In the genomic region with DNA sequence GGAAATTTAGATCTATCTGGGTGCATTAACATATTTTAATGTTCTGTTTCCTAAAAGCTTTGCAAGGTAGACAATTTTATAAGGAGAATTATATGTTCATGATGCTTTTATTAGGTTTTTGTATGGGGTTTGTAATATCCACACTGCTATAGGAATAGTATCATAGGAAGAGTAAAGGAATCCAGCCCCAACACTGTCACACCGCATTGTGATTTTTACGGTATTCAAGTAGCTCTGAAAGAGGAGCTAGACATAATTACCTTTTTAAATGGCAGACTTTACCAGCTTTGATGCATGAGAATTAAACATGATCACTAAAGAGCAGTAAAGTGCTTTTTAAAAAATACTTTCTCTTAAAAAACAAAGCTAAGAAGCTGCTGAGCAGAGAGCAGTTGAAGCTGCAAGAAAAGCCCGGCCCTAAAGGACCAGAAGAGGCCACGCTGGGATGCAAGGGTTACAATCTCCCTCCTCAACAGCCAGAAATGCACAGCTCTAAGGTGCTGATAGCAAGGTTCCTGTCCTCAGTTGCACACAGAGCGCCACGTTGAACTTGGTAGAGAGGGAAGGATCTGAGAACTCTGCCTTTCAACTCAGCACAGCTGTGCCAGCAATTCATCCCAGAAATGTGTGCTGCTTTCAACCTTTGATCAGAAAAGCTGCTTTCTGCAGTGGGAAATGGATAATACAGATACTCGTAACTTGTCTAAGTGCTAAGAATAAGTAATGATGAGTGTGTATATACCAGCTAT, we compare ENCODE assay signal across 18 mouse cellular contexts.
DNase-seq lines count a peak whose midpoint lies in the region; ATAC-seq and TF ChIP-seq lines count a peak whose summit lies in the region.
"Had no signal": no experiment of that assay in that cellular context is flagged by ENCODE, and none has a peak within 500 bp of the region (broad histone marks: within the 10 kb centered on the region; RNA-seq: fewer than 3 reads in every experiment).

No protein-coding gene starts in this region.

- no peak for TF ChIP-seq CTCF in brain, embryonic 14.5 days (IDR thresholded peaks at IDR 0.05; ENCODE audit: borderline replicate concordance, extremely low read depth, insufficient read depth, insufficient read length)

- H3K4me1 ChIP-seq in forebrain, embryonic 14.5 days (ENCODE audit: control insufficient read depth, insufficient read depth, low read length): no peaks in the 10 kb centered on the region
- H3K4me1 ChIP-seq in forebrain, embryonic 10.5 days: no peaks in the 10 kb centered on the region
- H3K4me1 ChIP-seq in midbrain, embryonic 14.5 days (ENCODE audit: control insufficient read depth, insufficient read depth, low read length): no peaks in the 10 kb centered on the region
- H3K4me1 ChIP-seq in midbrain, embryonic 10.5 days: no peaks in the 10 kb centered on the region
- H3K4me1 ChIP-seq: embryonic facial prominence, embryonic 15.5 days; heart, embryonic 12.5 days; hindbrain, embryonic 10.5 days; intestine, embryonic 15.5 days had no signal

- H3K4me3 ChIP-seq in forebrain, embryonic 14.5 days (ENCODE audit: low read depth, low read length): no peak overlapping the region
- no peak overlapping the region for H3K4me3 ChIP-seq in forebrain, embryonic 10.5 days
- no peak overlapping the region for H3K4me3 ChIP-seq in midbrain, embryonic 14.5 days (replicated peaks; ENCODE audit: low read depth, low read length)
- no peak overlapping the region for H3K4me3 ChIP-seq in midbrain, embryonic 10.5 days
- H3K4me3 ChIP-seq: embryonic facial prominence, embryonic 15.5 days; erythroblast, embryonic 14.5 days; gastrocnemius, adult 2 months; heart, embryonic 12.5 days; hindbrain, embryonic 10.5 days; intestine, embryonic 15.5 days had no signal

- H3K4me2 ChIP-seq in forebrain, embryonic 14.5 days (ENCODE audit: low read length): no peak overlapping the region
- H3K4me2 ChIP-seq in midbrain, embryonic 14.5 days (ENCODE audit: low read length): no peak overlapping the region
- H3K4me2 ChIP-seq: embryonic facial prominence, embryonic 15.5 days; heart, embryonic 12.5 days; intestine, embryonic 15.5 days had no signal

- WGBS in forebrain, embryonic 14.5 days: 71% methylated on average over 7 of the region's 7 CpGs
- 92% methylated on average over 7 of the region's 7 CpGs for WGBS in forebrain, embryonic 10.5 days
- 68% methylated on average over 7 of the region's 7 CpGs for WGBS in midbrain, embryonic 14.5 days
- WGBS in midbrain, embryonic 10.5 days: 86% methylated on average over 7 of the region's 7 CpGs

- no peak for TF ChIP-seq POLR2A in brain, embryonic 14.5 days (IDR thresholded peaks at IDR 0.05; ENCODE audit: borderline replicate concordance, extremely low read depth, insufficient read depth, insufficient read length, poor library complexity, severe bottlenecking)

- no peaks in the 10 kb centered on the region for H3K9me3 ChIP-seq in forebrain, embryonic 14.5 days (replicated peaks; ENCODE audit: control insufficient read depth, low read length)
- no peaks in the 10 kb centered on the region for H3K9me3 ChIP-seq in forebrain, embryonic 10.5 days
- no peaks in the 10 kb centered on the region for H3K9me3 ChIP-seq in midbrain, embryonic 14.5 days (ENCODE audit: control insufficient read depth, low read length)
- H3K9me3 ChIP-seq in midbrain, embryonic 10.5 days (replicated peaks): no peaks in the 10 kb centered on the region
- H3K9me3 ChIP-seq: embryonic facial prominence, embryonic 15.5 days; heart, embryonic 12.5 days; hindbrain, embryonic 10.5 days; intestine, embryonic 15.5 days had no signal

- H3K9ac ChIP-seq in forebrain, embryonic 14.5 days (ENCODE audit: low read length): no peak overlapping the region
- no peak overlapping the region; the same call in 1 of the 2 replicates for H3K9ac ChIP-seq in midbrain, embryonic 14.5 days (replicated peaks; ENCODE audit: low read length)
- H3K9ac ChIP-seq: embryonic facial prominence, embryonic 15.5 days; heart, embryonic 12.5 days; intestine, embryonic 15.5 days had no signal

- no peaks in the 10 kb centered on the region for H3K36me3 ChIP-seq in forebrain, embryonic 14.5 days (ENCODE audit: control insufficient read depth, insufficient read depth, low read length)
- no peaks in the 10 kb centered on the region for H3K36me3 ChIP-seq in forebrain, embryonic 10.5 days (replicated peaks)
- H3K36me3 ChIP-seq in midbrain, embryonic 14.5 days (ENCODE audit: control insufficient read depth, insufficient read depth, low read length): no peaks in the 10 kb centered on the region
- no peaks in the 10 kb centered on the region for H3K36me3 ChIP-seq in midbrain, embryonic 10.5 days
- H3K36me3 ChIP-seq: embryonic facial prominence, embryonic 15.5 days; heart, embryonic 12.5 days; hindbrain, embryonic 10.5 days; intestine, embryonic 15.5 days had no signal

- no peaks in the 10 kb centered on the region for H3K27me3 ChIP-seq in forebrain, embryonic 14.5 days (replicated peaks; ENCODE audit: control insufficient read depth, insufficient read depth, low read length)
- no peaks in the 10 kb centered on the region for H3K27me3 ChIP-seq in forebrain, embryonic 10.5 days (ENCODE audit: poor library complexity, severe bottlenecking)
- no peaks in the 10 kb centered on the region for H3K27me3 ChIP-seq in midbrain, embryonic 14.5 days (ENCODE audit: control insufficient read depth, insufficient read depth, low read length)
- H3K27me3 ChIP-seq in midbrain, embryonic 10.5 days (ENCODE audit: low read depth, poor library complexity, severe bottlenecking): no peaks in the 10 kb centered on the region
- H3K27me3 ChIP-seq: embryonic facial prominence, embryonic 15.5 days; heart, embryonic 12.5 days; intestine, embryonic 15.5 days had no signal

- peak; percentile 19 for DNase-seq in forebrain, embryonic 14.5 days (ENCODE audit: low spot score)
- DNase-seq in forebrain, embryonic 10.5 days (ENCODE audit: extremely low spot score, low spot score): no peak
- peak; percentile 32 for DNase-seq in midbrain, embryonic 14.5 days
- no peak for DNase-seq in midbrain, embryonic 10.5 days (ENCODE audit: low spot score)
- peak; percentile 47 for DNase-seq in brain, embryonic 14.5 days (ENCODE audit: low read depth)
- no peak for DNase-seq in layer of hippocampus, postnatal 10 days (ENCODE audit: low spot score in 2 of 2)
- no peak for DNase-seq in left cerebral cortex, adult 8-10 months (ENCODE audit: low spot score in 2 of 2)
- DNase-seq: adrenal gland, postnatal 10 days; cerebellum, adult 8-10 months; cerebellum, postnatal 14 days; embryo, embryonic 11 days; gastrocnemius, adult 2 months; gastrocnemius, postnatal 25 days had no signal

- no peak for ATAC-seq in forebrain, embryonic 14.5 days
- ATAC-seq in midbrain, embryonic 14.5 days (ENCODE audit: low FRiP score, low TSS enrichment): no peak
- ATAC-seq: intestine, embryonic 15.5 days had no signal

- no peak overlapping the region for H3K27ac ChIP-seq in forebrain, embryonic 14.5 days (ENCODE audit: low read depth, low read length)
- no peak overlapping the region for H3K27ac ChIP-seq in forebrain, embryonic 10.5 days
- H3K27ac ChIP-seq in midbrain, embryonic 14.5 days (replicated peaks; ENCODE audit: low read depth, low read length): no peak overlapping the region; the same call in 1 of the 2 replicates
- no peak overlapping the region for H3K27ac ChIP-seq in midbrain, embryonic 10.5 days (replicated peaks)
- H3K27ac ChIP-seq: embryonic facial prominence, embryonic 15.5 days; gastrocnemius, adult 2 months; hindbrain, embryonic 10.5 days; intestine, embryonic 15.5 days had no signal

Comparison
In these comparisons a context has a peak if more than half of its experiments do, and no peak if none do; other contexts are left out.
1. DNase-seq: peak in forebrain, embryonic 14.5 days (single experiment), midbrain, embryonic 14.5 days (single experiment) and brain, embryonic 14.5 days (single experiment); none in forebrain, embryonic 10.5 days (single experiment), midbrain, embryonic 10.5 days (single experiment), layer of hippocampus, postnatal 10 days (0 of 2) and left cerebral cortex, adult 8-10 months (0 of 2).